Mouse (Mus musculus) CH12.LX (cell line): Measurements from ENCODE around the gene Capn11. TPM values are rescaled to one million over a fixed set of nuclear protein-coding genes. Genes with fewer than 3 reads are reported as not detected.

Experiments
- DNase-seq: peaks from one replicate; pipeline ENCODE4 v3.0.0-alpha.2; 2013; ENCODE audit errors: extremely low read depth
- H3K27ac ChIP-seq: 2 replicates; pipeline ENCODE4 v1.5.1; 2012; ENCODE audit warnings: low read depth, mild to moderate bottlenecking, control low read depth, moderate library complexity; ENCODE audit not compliant: insufficient read depth
- H3K27me3 ChIP-seq: replicated peaks from 2 replicates; pipeline ENCODE3; 2012; ENCODE audit warnings: inconsistent platforms
- H3K36me3 ChIP-seq, 2 experiments: replicated peaks in 1 of 2; 2 replicates each; pipeline versions ENCODE3 to v1.6.1; 2012; ENCODE audit warnings: inconsistent platforms in 1 of 2, low read length in 1 of 2, mild to moderate bottlenecking in 1 of 2, mixed read lengths in 1 of 2, moderate library complexity in 1 of 2; ENCODE audit not compliant: control insufficient read depth in 1 of 2, insufficient read depth in 1 of 2
- H3K4me1 ChIP-seq, 2 experiments: 2 replicates each; pipeline ENCODE4 v1.6.1; 2012; ENCODE audit warnings: inconsistent platforms in 1 of 2, moderate library complexity in 1 of 2; ENCODE audit not compliant: insufficient read depth in 2 of 2, control insufficient read depth in 1 of 2
- H3K4me2 ChIP-seq: 2 replicates; pipeline ENCODE4 v1.6.1; 2012; ENCODE audit warnings: low read depth, mild to moderate bottlenecking, control low read depth; ENCODE audit not compliant: poor library complexity, insufficient read depth, severe bottlenecking
- H3K4me3 ChIP-seq, 3 experiments: fragments of 150-350 bp in 1 of 3; sonication (generic) in 1 of 3; replicated peaks in 1 of 3; 2 replicates each; pipeline versions ENCODE3 to v1.5.1; 2011 to 2012; ENCODE audit warnings: low read depth in 2 of 3, low read length in 2 of 3, mild to moderate bottlenecking in 2 of 3, moderate library complexity in 2 of 3, control low read depth in 1 of 3, improper control_type of control experiment in 1 of 3, inconsistent platforms in 1 of 3, mixed read lengths in 1 of 3; ENCODE audit not compliant: poor library complexity in 1 of 3
- H3K79me2 ChIP-seq: replicated peaks from 2 replicates; pipeline ENCODE4 v1.6.1; 2012; ENCODE audit warnings: mild to moderate bottlenecking, moderate library complexity; ENCODE audit not compliant: control insufficient read depth, poor library complexity, insufficient read depth, severe bottlenecking; ENCODE audit errors: extremely low read depth
- H3K9ac ChIP-seq: 2 replicates; pipeline ENCODE4 v1.6.1; 2012; ENCODE audit warnings: low read depth, mild to moderate bottlenecking, control low read depth, moderate library complexity; ENCODE audit not compliant: insufficient read depth
- H3K9me3 ChIP-seq: replicated peaks from 2 replicates; pipeline ENCODE3; 2012; ENCODE audit warnings: low read length, inconsistent platforms, mixed read lengths
- BHLHE40 ChIP-seq: IDR thresholded peaks from 2 replicates; pipeline ENCODE4 v1.6.1; 2011; ENCODE audit warnings: mild to moderate bottlenecking, low read depth, low read length, improper control_type of control experiment
- CHD2 ChIP-seq: IDR thresholded peaks from 2 replicates; pipeline ENCODE4 v1.6.1; 2011; ENCODE audit warnings: low read length, improper control_type of control experiment
- CTCF ChIP-seq, 2 experiments: IDR thresholded peaks in 1 of 2; conservative IDR thresholded peaks in 1 of 2; 2 replicates each; pipeline ENCODE4 v1.5.1; 2011 to 2012; ENCODE audit warnings: low read depth in 2 of 2, low read length in 2 of 2, improper control_type of control experiment in 1 of 2, inconsistent platforms in 1 of 2, mild to moderate bottlenecking in 1 of 2, moderate library complexity in 1 of 2
- E2F4 ChIP-seq: IDR thresholded peaks from 2 replicates; pipeline ENCODE4 v1.6.1; 2011; ENCODE audit warnings: low read depth, low read length, improper control_type of control experiment; ENCODE audit not compliant: insufficient replicate concordance
- EP300 ChIP-seq: IDR thresholded peaks from 2 replicates; pipeline ENCODE4 v1.6.1; 2011; ENCODE audit warnings: low read length, improper control_type of control experiment
- HCFC1 ChIP-seq: IDR thresholded peaks from 2 replicates; pipeline ENCODE4 v1.6.1; 2012; ENCODE audit warnings: low read depth, mild to moderate bottlenecking, inconsistent platforms, low read length, improper control_type of control experiment
- IRF4 ChIP-seq: IDR thresholded peaks from 2 replicates; pipeline ENCODE4 v1.6.1; 2014; ENCODE audit warnings: low read depth, mild to moderate bottlenecking, inconsistent platforms, low read length, improper control_type of control experiment
- JUND ChIP-seq: conservative IDR thresholded peaks from 2 replicates; pipeline ENCODE4 v1.6.1; 2011; ENCODE audit warnings: low read depth, low read length, improper control_type of control experiment
- KAT2A ChIP-seq: IDR thresholded peaks from 2 replicates; pipeline ENCODE4 v1.6.1; 2012; ENCODE audit warnings: low read length, improper control_type of control experiment, inconsistent platforms; ENCODE audit not compliant: insufficient replicate concordance
- MAX ChIP-seq: IDR thresholded peaks from 2 replicates; pipeline ENCODE4 v1.6.1; 2011; ENCODE audit warnings: low read length, improper control_type of control experiment
- MEF2A ChIP-seq: IDR thresholded peaks from 2 replicates; pipeline ENCODE4 v1.6.1; 2014; ENCODE audit warnings: low read depth, mild to moderate bottlenecking, inconsistent platforms, low read length, improper control_type of control experiment, borderline replicate concordance
- NELFE ChIP-seq: IDR thresholded peaks from 2 replicates; pipeline ENCODE4 v1.6.1; 2011; ENCODE audit warnings: low read depth, low read length, improper control_type of control experiment
- NRF1 ChIP-seq: IDR thresholded peaks from 2 replicates; pipeline ENCODE4 v1.6.1; 2014; ENCODE audit warnings: low read depth, mild to moderate bottlenecking, inconsistent platforms, low read length, improper control_type of control experiment, moderate library complexity
- PAX5 ChIP-seq: IDR thresholded peaks from 2 replicates; pipeline ENCODE4 v1.6.1; 2012; ENCODE audit warnings: low read length, inconsistent platforms, mixed read lengths
- POLR2A ChIP-seq: IDR thresholded peaks from 2 replicates; pipeline ENCODE4 v1.6.1; 2011; ENCODE audit warnings: low read depth, mild to moderate bottlenecking, improper control_type of control experiment, low read length
- RAD21 ChIP-seq: IDR thresholded peaks from 2 replicates; pipeline ENCODE4 v1.6.1; 2011; ENCODE audit warnings: low read depth, mild to moderate bottlenecking, low read length, improper control_type of control experiment, moderate library complexity
- USF1 ChIP-seq: IDR thresholded peaks from 2 replicates; pipeline ENCODE4 v1.6.1; 2014; ENCODE audit warnings: low read depth, mild to moderate bottlenecking, inconsistent platforms, low read length, improper control_type of control experiment
- USF2 ChIP-seq: conservative IDR thresholded peaks from 2 replicates; pipeline ENCODE4 v1.6.1; 2011; ENCODE audit warnings: low read depth, low read length, improper control_type of control experiment
- ZC3H11A ChIP-seq: IDR thresholded peaks from 2 replicates; pipeline ENCODE4 v1.6.1; 2012; ENCODE audit warnings: low read depth, mild to moderate bottlenecking, inconsistent platforms, low read length, improper control_type of control experiment
- ZKSCAN1 ChIP-seq: IDR thresholded peaks from 2 replicates; pipeline ENCODE4 v1.6.1; 2012; ENCODE audit warnings: low read depth, inconsistent platforms, low read length, improper control_type of control experiment, borderline replicate concordance
- dilution Hi-C: fragments of 300-500 bp; cut with MboI; formaldehyde crosslinking; loops from 2 replicates; pipeline ENCODE4 v1.14.3; 2020; ENCODE audit warnings: low sequenced_read_pairs; ENCODE audit not compliant: extremely low pct_unique_long_range_greater_than_20kb, extremely low pct_ligation_motif_present
- in situ Hi-C: fragments of 300-500 bp; cut with MboI; formaldehyde crosslinking; loops from 3 replicates; pipeline ENCODE4 v1.14.3; 2019; ENCODE audit warnings: low sequenced_read_pairs, low pct_ligation_motif_present, low pct_unique_long_range_greater_than_20kb, mixed read lengths
- polyA plus RNA-seq: library from polyadenylated mRNA; unstranded; fragments of >175 nt; gene quantifications from 2 replicates; pipeline ENCODE4 v1.2.1, GENCODE M21; 2012; ENCODE audit warnings: low read depth; ENCODE audit not compliant: insufficient read length
- total RNA-seq, 2 experiments: library from RNA; depleted of rRNA; stranded (reverse); fragments of 300-350 nt in 1 of 2; fragments of >200 nt in 1 of 2; gene quantifications; 2 replicates each; pipeline ENCODE4 v1.2.3; 2012 to 2014

The Capn11 gene
- total and polyA plus RNA-seq, 3 experiments, result 0.09 TPM; not detected in 2

GRCm38 (mm10) chr17:45707376-45707775 lies 48.3 kb upstream of the Capn11 start:
- Histone ChIP-seq H3K27me3 (no peaks in the 10 kb centered on the region), H3K9me3 (peaks cover 2% of the 10 kb centered on the region), H3K79me2 (no peaks in the 10 kb centered on the region), H3K36me3 (no peaks in the 10 kb centered on the region), H3K4me1 (peaks cover 24 to 57% of the 10 kb centered on the region in 2 experiments), H3K4me3 (no peak overlapping the region), H3K27ac (no peak overlapping the region), H3K4me2 (no peak overlapping the region), H3K9ac (no peak overlapping the region)
- TF ChIP-seq IRF4, result no peak
- TF ChIP-seq EP300, result no peak
- no peak for TF ChIP-seq ZC3H11A
- peak in 1 of 2 experiments; percentile 25; a peak in 2 of 4 replicates for TF ChIP-seq CTCF (conservative IDR thresholded peaks at IDR 0.05 in 1 of 2, IDR thresholded peaks at IDR 0.05 in 1 of 2; ENCODE audit: low read depth in 2 of 2, low read length in 2 of 2)
- no peak for TF ChIP-seq KAT2A
- no peak for TF ChIP-seq JUND
- TF ChIP-seq NRF1, result no peak
- no peak for TF ChIP-seq MAX
- no peak for TF ChIP-seq ZKSCAN1
- in situ Hi-C loops, result no loop called here
- no peak for DNase-seq
- dilution Hi-C loops, result no loop called here

GRCm38 (mm10) chr17:45706796-45707195 lies 47.7 kb upstream of the Capn11 start:
- no peak for DNase-seq
- H3K79me2 ChIP-seq, result no peaks in the 10 kb centered on the region
- H3K36me3 ChIP-seq, result no peaks in the 10 kb centered on the region
- TF ChIP-seq POLR2A (no peak), MEF2A (no peak), PAX5 (no peak), HCFC1 (no peak), USF1 (no peak), MAX (no peak), RAD21 (no peak), USF2 (no peak), E2F4 (no peak), NELFE (no peak), CHD2 (no peak), BHLHE40 (no peak), ZKSCAN1 (no peak)
- H3K9ac ChIP-seq, result no peak overlapping the region
- H3K27me3 ChIP-seq, result no peaks in the 10 kb centered on the region
- no peak overlapping the region for H3K4me3 ChIP-seq
- peaks cover 2% of the 10 kb centered on the region for H3K9me3 ChIP-seq
- H3K4me2 ChIP-seq, result no peak overlapping the region
- in situ Hi-C loops (no loop called here), dilution Hi-C loops (no loop called here)
- H3K4me1 ChIP-seq, result peaks cover 20 to 55% of the 10 kb centered on the region in 2 experiments
- H3K27ac ChIP-seq, result no peak overlapping the region
